Mouse (Mus musculus): ENCODE data around the gene Ptrh2.

- TF ChIP-seq GATA1 (IDR thresholded peaks at IDR 0.05; ENCODE audit: low read length) = no peak
- no peak for TF ChIP-seq TAL1 (IDR thresholded peaks at IDR 0.05; ENCODE audit: low read length)
Measured at GRCm38 (mm10) chr11:86653446-86653845, 30.3 kb upstream of the Ptrh2 start.

All from erythroblast, embryonic 14.5 days (primary cell).